ENCODE assay signal across 19 mouse cellular contexts in genomic region chr2:10874303-10874702, GRCm38 (mm10).
DNase-seq lines count a peak whose midpoint lies in the region; TF ChIP-seq lines count a peak whose summit lies in the region.
"Had no signal": no experiment of that assay in that cellular context is flagged by ENCODE, and none has a peak within 500 bp of the region (broad histone marks: within the 10 kb centered on the region; RNA-seq: fewer than 3 reads in every experiment).

No protein-coding gene starts in this region.

- intact Hi-C loops in left cerebral cortex, postnatal 14 days (cut with DNase I), result no loop called here
- intact Hi-C loops in gastrocnemius, adult 2 months (cut with DNase I), result no loop called here

- no peak for TF ChIP-seq CTCF in gastrocnemius, adult 2 months (IDR thresholded peaks at IDR 0.05)

- no peak overlapping the region for H3K27ac ChIP-seq in gastrocnemius, adult 2 months
- H3K27ac ChIP-seq: embryonic facial prominence, embryonic 12.5 days; heart, embryonic 15.5 days; hindbrain, embryonic 14.5 days; macrophage; stomach, postnatal 0 days had no signal

- no peak overlapping the region for H3K4me3 ChIP-seq in gastrocnemius, adult 2 months
- H3K4me3 ChIP-seq: embryonic facial prominence, embryonic 12.5 days; heart, embryonic 15.5 days had no signal

- peak; percentile 15 to 16 for DNase-seq in cerebellum, postnatal 25 days
- no peak for DNase-seq in cerebellum, postnatal 4 days (ENCODE audit: low spot score in 2 of 2)
- DNase-seq in layer of hippocampus, postnatal 10 days (ENCODE audit: low spot score in 2 of 2), result peak; percentile 16 to 25
- peak; percentile 59 to 61 for DNase-seq in left cerebral cortex, postnatal 14 days (ENCODE audit: low spot score in 2 of 2)
- peak; percentile 7 for DNase-seq in right cerebral cortex, postnatal 4 days
- no peak for DNase-seq in gastrocnemius, adult 2 months
- no peak for DNase-seq in thymus, postnatal 10 days (ENCODE audit: low spot score in 2 of 2)
- DNase-seq in spleen, adult 12 weeks (ENCODE audit: low spot score), result no peak
- DNase-seq: adrenal gland, postnatal 25 days; forebrain, postnatal 0 days; heart, adult 11 months; kidney, postnatal 4 days; lung, adult 2 months; midbrain, embryonic 14.5 days had no signal

Comparison
In these comparisons a context has a peak if more than half of its experiments do, and no peak if none do; other contexts are left out.
1. DNase-seq: peak in cerebellum, postnatal 25 days (2 of 2), layer of hippocampus, postnatal 10 days (2 of 2), left cerebral cortex, postnatal 14 days (2 of 2) and right cerebral cortex, postnatal 4 days (single experiment); none in cerebellum, postnatal 4 days (0 of 2), gastrocnemius, adult 2 months (single experiment), thymus, postnatal 10 days (0 of 2) and spleen, adult 12 weeks (single experiment).